Mouse (Mus musculus) B cell, adult 67 days (primary cell): ENCODE measurements around the gene C4b. TPM values are rescaled to one million over a fixed set of nuclear protein-coding genes. Genes with fewer than 3 reads are reported as not detected.

Source experiments
- total RNA-seq, 2 experiments: library from RNA; stranded (reverse); gene quantifications; 4 replicates each; pipeline ENCODE4 v1.2.4; 2023

Gene C4b
- 1 to 10 TPM in 1 of 2 experiments, under 1 TPM in 1; 0.47 to 1.2 TPM for total RNA-seq

GRCm38 (mm10) chr17:34743719-34744118 is at the start of gene C4b:
C4b (minus strand) TSS chr17:34743882.

Other genes starting within 250 kb of the C4b start
- gene Btnl6, start 226.5 kb downstream of the C4b start, total RNA-seq: not detected
- gene Notch4, start 179.6 kb downstream of the C4b start, total RNA-seq: 1 to 10 TPM; 1.0 to 1.9 TPM
- 100 to 1,000 TPM; 132 to 134 TPM for gene Gpsm3, start 154.1 kb downstream of the C4b start, total RNA-seq
- 10 to 100 TPM; 54.9 to 59.0 TPM for gene Pbx2, start 152.6 kb downstream of the C4b start, total RNA-seq
- gene Ager, start 146.0 kb downstream of the C4b start, total RNA-seq: 1 to 10 TPM; 5.3 to 5.8 TPM
- 10 to 100 TPM; 41.4 to 42.3 TPM for gene Rnf5, start 140.2 kb downstream of the C4b start, total RNA-seq
- 10 to 100 TPM; 67.5 to 72.5 TPM for gene Agpat1, start 139.6 kb downstream of the C4b start, total RNA-seq
- gene Egfl8, start 127.9 kb downstream of the C4b start, total RNA-seq: not detected
- gene Ppt2, start 115.4 kb downstream of the C4b start, total RNA-seq: 1 to 10 TPM; 2.1 to 6.8 TPM
- not detected for gene Prrt1, start 114.3 kb downstream of the C4b start, total RNA-seq
- gene Fkbpl, start 99.1 kb downstream of the C4b start, total RNA-seq: 1 to 10 TPM; 2.9 to 5.3 TPM
- gene Atf6b, start 96.7 kb downstream of the C4b start, total RNA-seq: 10 to 100 TPM; 81.4 to 84.7 TPM
- not detected for gene Tnxb, start 73.3 kb downstream of the C4b start, total RNA-seq
- not detected for gene Cyp21a1, start 60.7 kb upstream of the C4b start, total RNA-seq
- gene Stk19, start 93.1 kb upstream of the C4b start, total RNA-seq: 10 to 100 TPM; 57.8 to 67.8 TPM
- gene Dxo, start 93.1 kb upstream of the C4b start, total RNA-seq: 10 to 100 TPM; 87.2 to 90.1 TPM
- gene Skiv2l, start 106.3 kb upstream of the C4b start, total RNA-seq: 100 to 1,000 TPM; 106 to 113 TPM
- gene Nelfe, start 106.5 kb upstream of the C4b start, total RNA-seq: 10 to 100 TPM; 32.7 to 37.8 TPM
- gene Cfb, start 118.6 kb upstream of the C4b start, total RNA-seq: under 1 TPM in 1 of 2 experiments, not detected in 1; 0.41 TPM
- gene Zbtb12, start 135.6 kb upstream of the C4b start, total RNA-seq: 10 to 100 TPM in 1 of 2 experiments, 1 to 10 TPM in 1; 9.4 to 13.1 TPM
- not detected for gene Gm20547, start 138.2 kb upstream of the C4b start, total RNA-seq
- gene C2, start 154.4 kb upstream of the C4b start, total RNA-seq: 1 to 10 TPM; 2.4 to 2.6 TPM
- gene Ehmt2, start 154.6 kb upstream of the C4b start, total RNA-seq: 100 to 1,000 TPM; 169 to 178 TPM
- gene Slc44a4, start 170.6 kb upstream of the C4b start, total RNA-seq: not detected
- 10 to 100 TPM; 64.3 to 86.9 TPM for gene Neu1, start 187.4 kb upstream of the C4b start, total RNA-seq
- gene Hspa1b, start 215.4 kb upstream of the C4b start, total RNA-seq: 100 to 1,000 TPM in 1 of 2 experiments, 1 to 10 TPM in 1; 9.1 to 108 TPM
- not detected for gene Gm20481, start 226.0 kb upstream of the C4b start, total RNA-seq
- 10 to 100 TPM in 1 of 2 experiments, 1 to 10 TPM in 1; 3.8 to 37.9 TPM for gene Hspa1a, start 228.3 kb upstream of the C4b start, total RNA-seq
- gene Hspa1l, start 228.8 kb upstream of the C4b start, total RNA-seq: not detected
- 10 to 100 TPM; 32.1 to 32.7 TPM for gene Lsm2, start 238.0 kb upstream of the C4b start, total RNA-seq